Mouse (Mus musculus) CD4-positive helper T cell, adult 2 months (primary cell): ENCODE results near the gene Gnb1l.

ENCODE experiments used
- DNase-seq: peaks from one replicate; pipeline ENCODE4 v3.0.0-alpha.2; 2012; ENCODE audit warnings: low read depth, missing footprints, low spot score

Gene Gnb1l

GRCm38 (mm10) chr16:18586906-18587546 lies 88.5 kb downstream of the Gnb1l start:
- no peak for DNase-seq

- no peak for DNase-seq
These were observed 89.6 kb downstream of the Gnb1l start for GRCm38 (mm10) chr16:18587847-18588737.

- no peak for DNase-seq
These were observed 90.2 kb downstream of the Gnb1l start for GRCm38 (mm10) chr16:18588738-18589055.

- no peak for DNase-seq
These were observed 90.6 kb downstream of the Gnb1l start for GRCm38 (mm10) chr16:18589080-18589621.

- peak; percentile 64 for DNase-seq
These were observed 91.6 kb downstream of the Gnb1l start, which contains the start of gene Tbx1 for GRCm38 (mm10) chr16:18589804-18590790. Gene Tbx1 (minus strand): TSS chr16:18590671.

- peak; percentile 30 for DNase-seq
These were observed 92.8 kb downstream of the Gnb1l start for GRCm38 (mm10) chr16:18591047-18592018.

GRCm38 (mm10) chr16:18593930-18594329 lies 95.4 kb downstream of the Gnb1l start:
- no peak for DNase-seq

- DNase-seq: no peak
These were observed 97.7 kb downstream of the Gnb1l start for GRCm38 (mm10) chr16:18596255-18596654.

- DNase-seq: no peak
These were observed 99.5 kb downstream of the Gnb1l start for GRCm38 (mm10) chr16:18598006-18598405.

- DNase-seq: no peak
These were observed 102.9 kb downstream of the Gnb1l start for GRCm38 (mm10) chr16:18601447-18601846.

GRCm38 (mm10) chr16:18604267-18604701 lies 105.8 kb downstream of the Gnb1l start:
- DNase-seq: no peak

GRCm38 (mm10) chr16:18605705-18606104 lies 107.2 kb downstream of the Gnb1l start:
- DNase-seq: no peak

GRCm38 (mm10) chr16:18608226-18608625 lies 109.7 kb downstream of the Gnb1l start:
- DNase-seq: no peak

- DNase-seq: no peak
These were observed 110.6 kb downstream of the Gnb1l start for GRCm38 (mm10) chr16:18609099-18609498.

- no peak for DNase-seq
These were observed 113.2 kb downstream of the Gnb1l start for GRCm38 (mm10) chr16:18611752-18612151.

- no peak for DNase-seq
These were observed 114.8 kb downstream of the Gnb1l start for GRCm38 (mm10) chr16:18613301-18613700.
